Comparison of ENCODE assay signal across 8 mouse cellular contexts in genomic region chr15:36960010-36960875, GRCm38 (mm10). TPM values are rescaled to one million over a fixed set of nuclear protein-coding genes. Genes with fewer than 3 reads are reported as not detected.
DNase-seq lines count a peak whose midpoint lies in the region; ATAC-seq and TF ChIP-seq lines count a peak whose summit lies in the region.

No protein-coding gene starts in this region.

- H3K4me1 ChIP-seq in cortical plate, adult 2 months (ENCODE audit: control insufficient read depth, insufficient read depth, low read length) = peaks cover 2% of the 10 kb centered on the region; the same call in 1 of the 2 replicates
- H3K4me1 ChIP-seq in neural tube, embryonic 14.5 days (ENCODE audit: control insufficient read depth, insufficient read depth, low read length) = peaks cover 7% of the 10 kb centered on the region

- DNase-seq in 416B (ENCODE audit: low read depth) (peak; percentile 36), NIH3T3 (ENCODE audit: low read depth) (peak; percentile 82)
- DNase-seq in gonadal fat pad, adult 2 months (ENCODE audit: low read depth) = peak; percentile 85
- peak; percentile 72 for DNase-seq in kidney, adult 9 months
- peak; percentile 75 for DNase-seq in left cerebral cortex, postnatal 4 days
- DNase-seq in testis, postnatal 10 days (ENCODE audit: low spot score) = no peak

- ATAC-seq in neural tube, embryonic 14.5 days (ENCODE audit: low read depth) = peak; percentile 72

- intact Hi-C loops in left cerebral cortex, postnatal 4 days (cut with DNase I) = no loop called here

- no peak overlapping the region; the same call in 1 of the 2 replicates for H3K9ac ChIP-seq in neural tube, embryonic 14.5 days (replicated peaks; ENCODE audit: low read depth, low read length)

- H3K4me3 ChIP-seq in cortical plate, adult 2 months (ENCODE audit: insufficient read depth, low read length) = no peak overlapping the region
- H3K4me3 ChIP-seq in neural tube, embryonic 14.5 days (ENCODE audit: low read depth, low read length) = no peak overlapping the region

- no peak for TF ChIP-seq CTCF in cortical plate, adult 2 months (IDR thresholded peaks at IDR 0.05; ENCODE audit: extremely low read depth, insufficient read depth, low read length)

- H3K9me3 ChIP-seq in neural tube, embryonic 14.5 days (ENCODE audit: control insufficient read depth, low read length) = no peaks in the 10 kb centered on the region

- 42% methylated on average over 17 of the region's 17 CpGs for WGBS in neural tube, embryonic 14.5 days

- H3K4me2 ChIP-seq in neural tube, embryonic 14.5 days (ENCODE audit: low read depth, low read length) = peak overlapping the region; percentile 20; the same call in 1 of the 2 replicates

- no peaks in the 10 kb centered on the region for H3K36me3 ChIP-seq in neural tube, embryonic 14.5 days (ENCODE audit: control insufficient read depth, insufficient read depth, low read length)

- no peaks in the 10 kb centered on the region for H3K27me3 ChIP-seq in neural tube, embryonic 14.5 days (ENCODE audit: control insufficient read depth, insufficient read depth, low read length)

- H3K27ac ChIP-seq in cortical plate, adult 2 months (ENCODE audit: insufficient read depth, low read length) = peak overlapping the region; percentile 79
- peak overlapping the region; percentile 70 for H3K27ac ChIP-seq in neural tube, embryonic 14.5 days (ENCODE audit: low read depth, low read length)

- TF ChIP-seq POLR2A in cortical plate, adult 2 months (IDR thresholded peaks at IDR 0.05; ENCODE audit: extremely low read depth, insufficient read depth, low read length) = peak; percentile 39; the same call in 1 of the 2 replicates

RNA-seq across cellular contexts. Expression of gene Zfp706, which starts 47.3 kb away (rescaled TPM):
- polyA plus RNA-seq in cortical plate, adult 2 months (2012; rRNA removed) = 94.9 and 95.4 TPM in 2 replicates
- polyA plus RNA-seq in gonadal fat pad, adult 2 months (2012; rRNA removed) = 26.0 and 28.5 TPM in 2 replicates
- 100 to 1,000 TPM; 249 to 250 TPM for total RNA-seq in left cerebral cortex, postnatal 4 days (2021)
- polyA plus RNA-seq in neural tube, embryonic 14.5 days (2014; fragmentation: Nextera tagmentation; extraction: Ambion mirVana) = 437 and 463 TPM in 2 replicates
